Mouse (Mus musculus) myocyte (in vitro differentiated cells): ENCODE results near the gene Ndufa8. TPM values are rescaled to one million over a fixed set of nuclear protein-coding genes. Genes with fewer than 3 reads are reported as not detected.
A peak's percentile ranks its signal among the peaks of the same experiment; 100 is the strongest.

Source experiments
- H3K27me3 ChIP-seq: one replicate; pipeline ENCODE4 v1.6.1; 2011; ENCODE audit not compliant: control insufficient read depth, insufficient read depth, insufficient read length
- H3K36me3 ChIP-seq: one replicate; pipeline ENCODE4 v1.6.1; 2011; ENCODE audit not compliant: control insufficient read depth, insufficient read depth
- H3K4me2 ChIP-seq: one replicate; pipeline ENCODE4 v1.6.1; 2011; ENCODE audit warnings: low read depth, control low read depth
- H3K4me3 ChIP-seq: one replicate; pipeline ENCODE4 v1.5.1; 2011; ENCODE audit warnings: mild to moderate bottlenecking, control low read depth, moderate library complexity
- H3K79me2 ChIP-seq: one replicate; pipeline ENCODE4 v1.6.1; 2011; ENCODE audit not compliant: control insufficient read depth, insufficient read depth
- H3ac ChIP-seq: one replicate; pipeline ENCODE4 v1.6.1; 2011; ENCODE audit not compliant: control insufficient read depth, insufficient read length
- CEBPB ChIP-seq: IDR thresholded peaks from 2 replicates; pipeline ENCODE4 v1.6.1; 2011; ENCODE audit warnings: mild to moderate bottlenecking, moderate library complexity; ENCODE audit not compliant: poor library complexity, insufficient read depth, severe bottlenecking
- E2F4 ChIP-seq: IDR thresholded peaks from one replicate; pipeline ENCODE4 v1.6.1; 2011; ENCODE audit warnings: mild to moderate bottlenecking, control low read depth, moderate library complexity; ENCODE audit not compliant: insufficient read depth
- MAX ChIP-seq: IDR thresholded peaks from one replicate; pipeline ENCODE4 v1.6.1; 2011; ENCODE audit warnings: low read depth, mild to moderate bottlenecking, control low read depth
- MYOD1 ChIP-seq, 3 experiments: IDR thresholded peaks; one replicate each; pipeline ENCODE4 v1.6.1; 2011; ENCODE audit warnings: control low read depth in 2 of 3, low read depth in 2 of 3, mild to moderate bottlenecking in 2 of 3, moderate library complexity in 1 of 3; ENCODE audit not compliant: insufficient read length in 2 of 3, control insufficient read depth in 1 of 3
- MYOG ChIP-seq, 3 experiments: IDR thresholded peaks; one replicate each; pipeline ENCODE4 v1.6.1; 2011; ENCODE audit warnings: control low read depth in 2 of 3, low read depth in 2 of 3, mild to moderate bottlenecking in 2 of 3; ENCODE audit not compliant: insufficient read length in 2 of 3, control insufficient read depth in 1 of 3, insufficient read depth in 1 of 3
- POLR2A ChIP-seq: IDR thresholded peaks from one replicate; pipeline ENCODE4 v1.6.1; 2011; ENCODE audit warnings: low read depth, mild to moderate bottlenecking, control low read depth, moderate library complexity; ENCODE audit not compliant: insufficient read length
- POLR2AphosphoS2 ChIP-seq: IDR thresholded peaks from one replicate; pipeline ENCODE4 v1.6.1; 2011; ENCODE audit warnings: low read depth, control low read depth; ENCODE audit not compliant: insufficient read length
- REST ChIP-seq: IDR thresholded peaks from one replicate; pipeline ENCODE4 v1.6.1; 2011; ENCODE audit warnings: mild to moderate bottlenecking, control low read depth, moderate library complexity; ENCODE audit not compliant: insufficient read depth, insufficient read length
- SRF ChIP-seq: IDR thresholded peaks from one replicate; pipeline ENCODE4 v1.6.1; 2011; ENCODE audit warnings: low read depth; ENCODE audit not compliant: control insufficient read depth, insufficient read length
- TCF12 ChIP-seq: IDR thresholded peaks from one replicate; pipeline ENCODE4 v1.6.1; 2011; ENCODE audit warnings: mild to moderate bottlenecking, control low read depth; ENCODE audit not compliant: poor library complexity, insufficient read depth, severe bottlenecking
- TCF3 ChIP-seq: IDR thresholded peaks from one replicate; pipeline ENCODE4 v1.6.1; 2011; ENCODE audit warnings: low read depth, control low read depth; ENCODE audit not compliant: insufficient read length
- USF1 ChIP-seq: IDR thresholded peaks from one replicate; pipeline ENCODE4 v1.6.1; 2011; ENCODE audit warnings: low read depth, mild to moderate bottlenecking, control low read depth, moderate library complexity
- polyA plus RNA-seq: library from polyadenylated mRNA; unstranded; fragments of >200 nt; fragmentation: generic; extraction: Trizol; gene quantifications from one replicate; pipeline ENCODE4 v1.2.1, GENCODE M21; 2012; ENCODE audit warnings: missing spikeins

Gene Ndufa8
- polyA plus RNA-seq, 1 experiment, result 299 TPM

- Histone ChIP-seq H3K79me2 (peaks cover 42% of the 10 kb centered on the region), H3K36me3 (no peaks in the 10 kb centered on the region), H3ac (peak overlapping the region; percentile 50), H3K4me2 (peak overlapping the region; percentile 41), H3K27me3 (no peaks in the 10 kb centered on the region), H3K4me3 (peak overlapping the region; percentile 76)
- TF ChIP-seq USF1 (no peak), MYOG (IDR thresholded peaks at IDR 0.05; ENCODE audit: control insufficient read depth in 1 of 3, insufficient read depth in 1 of 3, insufficient read length in 2 of 3, low read depth in 2 of 3) (no peak), POLR2A (no peak), MYOD1 (IDR thresholded peaks at IDR 0.05; ENCODE audit: control insufficient read depth in 1 of 3, insufficient read length in 2 of 3, low read depth in 2 of 3) (no peak), TCF12 (no peak), E2F4 (no peak), TCF3 (no peak), SRF (no peak), POLR2AphosphoS2 (no peak), REST (no peak), MAX (no peak), CEBPB (no peak)
Measured at GRCm38 (mm10) chr2:36049567-36049954, 355 bp upstream of the Ndufa8 start.

DNA sequence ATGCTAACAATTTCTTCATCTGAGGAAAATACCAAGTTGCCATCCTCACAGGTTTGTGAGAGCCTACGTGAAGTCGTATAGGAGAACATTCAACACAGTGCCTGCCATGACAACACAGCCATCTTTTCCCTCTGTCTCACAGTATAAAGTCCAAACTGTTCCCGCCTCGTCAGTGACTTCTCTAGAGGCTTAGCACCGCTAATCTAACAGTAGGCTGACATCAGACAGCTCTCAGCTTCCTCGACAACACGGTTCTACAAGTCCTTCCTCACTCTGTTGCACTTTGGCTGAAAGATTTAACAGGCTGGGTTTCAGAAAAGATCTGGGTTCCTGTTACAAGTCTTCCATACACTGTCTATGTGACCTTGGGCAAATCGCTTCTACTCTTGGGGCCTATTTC, 1.0 kb downstream of the Ndufa8 start:
- Histone ChIP-seq H3K4me2 (peak overlapping the region; percentile 94), H3ac (peak overlapping the region; percentile 50)
- TF ChIP-seq SRF (no peak), MYOG (IDR thresholded peaks at IDR 0.05; ENCODE audit: control insufficient read depth in 1 of 3, insufficient read depth in 1 of 3, insufficient read length in 2 of 3, low read depth in 2 of 3) (no peak), CEBPB (no peak)

DNA sequence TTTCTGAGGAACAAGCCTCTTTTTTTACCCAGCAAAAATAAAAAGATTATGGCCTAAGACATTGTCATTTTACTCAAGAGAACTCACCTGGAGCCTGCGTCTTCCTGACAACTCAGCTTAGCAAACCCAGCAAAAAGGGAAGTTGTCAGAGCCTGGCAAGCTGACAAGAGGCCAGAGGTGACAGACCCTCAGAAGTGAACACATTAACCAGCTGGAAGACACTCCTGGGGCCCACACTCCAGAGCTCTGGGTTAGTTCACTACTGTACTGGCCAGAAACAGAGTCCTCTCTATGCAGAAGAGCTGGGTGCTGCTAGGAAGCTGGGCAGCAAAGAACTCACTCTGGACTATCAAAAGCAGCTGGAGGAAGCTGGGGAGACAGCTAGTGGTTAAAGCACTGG, 8.3 kb downstream of the Ndufa8 start:
- TF ChIP-seq CEBPB (no peak), E2F4 (no peak), REST (no peak), TCF3 (no peak), POLR2A (no peak), MYOG (IDR thresholded peaks at IDR 0.05; ENCODE audit: control insufficient read depth in 1 of 3, insufficient read depth in 1 of 3, insufficient read length in 2 of 3, low read depth in 2 of 3) (no peak), USF1 (no peak), MAX (no peak), MYOD1 (IDR thresholded peaks at IDR 0.05; ENCODE audit: control insufficient read depth in 1 of 3, insufficient read length in 2 of 3, low read depth in 2 of 3) (no peak), SRF (no peak), TCF12 (no peak), POLR2AphosphoS2 (no peak)

More for the DNA sequence above, 1.0 kb downstream of the Ndufa8 start:
- Histone ChIP-seq H3K27me3 (no peaks in the 10 kb centered on the region), H3K79me2 (peaks cover 45% of the 10 kb centered on the region), H3K36me3 (peaks cover 9% of the 10 kb centered on the region), H3K4me3 (peak overlapping the region; percentile 76)

DNA sequence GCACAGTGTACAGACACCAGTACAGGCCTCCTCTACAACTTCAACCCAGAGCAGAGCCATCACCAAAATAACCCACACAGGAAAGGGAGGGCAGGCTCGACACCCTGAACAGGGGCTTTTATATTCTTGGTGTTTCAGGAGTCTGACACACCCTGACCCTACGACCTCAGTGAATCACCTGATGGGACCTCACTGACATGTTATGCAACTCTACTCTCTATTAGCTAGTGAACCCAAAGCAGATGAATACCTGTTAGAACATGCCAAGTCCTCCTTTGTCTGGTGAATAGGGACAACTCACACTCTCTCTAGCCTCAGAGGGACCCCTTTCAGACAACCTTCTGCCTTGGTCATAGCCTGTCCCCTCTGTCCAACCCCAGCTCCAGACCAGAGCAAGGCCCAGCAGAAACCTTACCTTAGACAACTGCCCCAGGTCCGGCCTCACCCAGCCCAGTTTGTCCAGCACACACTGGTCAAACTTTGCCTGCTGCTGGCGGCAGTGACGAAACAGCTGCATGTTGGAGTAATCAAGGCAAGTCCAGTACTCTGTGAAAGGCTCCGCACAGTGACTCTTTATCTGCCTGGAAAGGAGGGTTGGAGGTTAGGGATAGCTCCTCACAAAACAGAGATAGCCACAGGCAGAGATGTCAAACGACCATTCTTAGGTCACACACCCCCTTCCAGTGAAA, 9.8 kb downstream of the Ndufa8 start:
- TF ChIP-seq TCF3 (no peak), POLR2AphosphoS2 (no peak), CEBPB (no peak), E2F4 (no peak), SRF (no peak)
- Histone ChIP-seq H3K4me2 (no peak overlapping the region), H3K79me2 (peaks cover 20% of the 10 kb centered on the region), H3K27me3 (no peaks in the 10 kb centered on the region), H3ac (no peak overlapping the region), H3K36me3 (peaks cover 23% of the 10 kb centered on the region), H3K4me3 (no peak overlapping the region)

More for the DNA sequence above, 8.3 kb downstream of the Ndufa8 start:
- Histone ChIP-seq H3ac (no peak overlapping the region), H3K4me2 (no peak overlapping the region), H3K27me3 (no peaks in the 10 kb centered on the region), H3K79me2 (peaks cover 34% of the 10 kb centered on the region), H3K4me3 (no peak overlapping the region), H3K36me3 (peaks cover 23% of the 10 kb centered on the region)

DNA sequence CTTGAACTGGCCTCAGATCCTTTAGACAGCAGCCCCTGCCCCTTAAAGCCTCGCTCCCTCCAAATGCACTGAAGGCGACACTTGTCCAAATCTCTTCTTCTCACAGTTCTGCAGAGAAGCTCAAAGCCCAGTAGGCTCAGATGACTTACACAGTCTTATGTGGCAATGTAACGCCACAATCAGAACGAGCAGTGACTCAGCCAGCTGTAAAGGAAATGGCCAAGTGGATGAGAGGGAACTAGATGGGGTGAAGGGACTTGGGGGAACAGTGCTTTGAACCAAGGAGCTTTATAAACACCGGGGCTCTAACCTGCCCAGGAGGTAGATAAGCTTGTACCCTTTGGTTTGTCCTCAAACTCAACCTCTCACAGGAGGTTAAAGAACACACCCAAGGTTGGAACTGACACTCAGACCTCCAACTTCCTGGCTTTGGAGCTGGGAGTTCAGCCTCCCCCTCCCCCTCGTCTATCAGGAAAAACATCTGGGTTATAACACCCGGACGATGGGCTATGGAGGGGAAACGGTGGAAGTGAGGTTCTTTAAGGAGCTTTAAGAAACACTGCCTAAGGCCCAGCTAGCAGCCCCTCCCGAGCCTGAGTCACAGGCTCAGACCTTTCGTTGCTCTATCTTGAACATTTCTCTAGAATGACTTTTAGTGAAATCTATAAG, 13.7 kb downstream of the Ndufa8 start:
- H3K36me3 ChIP-seq, result peaks cover 8% of the 10 kb centered on the region
- H3K27me3 ChIP-seq, result no peaks in the 10 kb centered on the region
- TF ChIP-seq E2F4 (no peak), TCF3 (no peak), POLR2A (no peak)
- H3K79me2 ChIP-seq, result no peaks in the 10 kb centered on the region
- H3K4me3 ChIP-seq, result no peak overlapping the region
- H3K4me2 ChIP-seq, result no peak overlapping the region
- H3ac ChIP-seq, result no peak overlapping the region
